In genomic region chr13:99095006-99095405, GRCm38 (mm10) we compare ENCODE assay signal across 22 mouse cellular contexts.
DNase-seq lines count a peak whose midpoint lies in the region; ATAC-seq lines count a peak whose summit lies in the region.
"Had no signal": no experiment of that assay in that cellular context is flagged by ENCODE, and none has a peak within 500 bp of the region (broad histone marks: within the 10 kb centered on the region; RNA-seq: fewer than 3 reads in every experiment).

No protein-coding gene starts in this region.

- H3K4me3 ChIP-seq in heart, embryonic 11.5 days (ENCODE audit: low read depth, low read length) = no peak overlapping the region
- no peak overlapping the region for H3K4me3 ChIP-seq in midbrain, embryonic 11.5 days (ENCODE audit: low read depth, low read length)
- H3K4me3 ChIP-seq in midbrain, embryonic 15.5 days = no peak overlapping the region

- WGBS in heart, embryonic 11.5 days (ENCODE audit: insufficient replicate concordance) = 82% methylated on average over 5 of the region's 5 CpGs
- WGBS in midbrain, embryonic 11.5 days = 89% methylated on average over 5 of the region's 5 CpGs
- 93% methylated on average over 5 of the region's 5 CpGs for WGBS in midbrain, embryonic 15.5 days

- peak; percentile 73 for DNase-seq in heart, adult 11 months
- DNase-seq in midbrain, embryonic 11.5 days (ENCODE audit: low spot score, missing footprints) = peak; percentile 60
- DNase-seq in 3T3-L1 (ENCODE audit: low read depth, low spot score) = peak; percentile 26
- DNase-seq in neural tube, embryonic 10.5 days (ENCODE audit: extremely low spot score, low spot score) = no peak
- DNase-seq: adrenal gland, adult 2 months; adrenal gland, adult 8-10 months; adrenal gland, postnatal 10 days; adrenal gland, postnatal 14 days; adrenal gland, postnatal 25 days; adrenal gland, postnatal 36 days; B cell, adult 2 months; cerebellum, adult 11 months; cerebellum, adult 11-12 months; cerebellum, adult 18-20 months; cerebellum, adult 2 months had no signal

- no peak for ATAC-seq in heart, embryonic 11.5 days (replicated peaks; ENCODE audit: insufficient number of reproducible peaks, low FRiP score, low TSS enrichment)
- no peak for ATAC-seq in midbrain, embryonic 11.5 days (ENCODE audit: low FRiP score)
- no peak for ATAC-seq in midbrain, embryonic 15.5 days (replicated peaks)
- ATAC-seq: activated CD4-positive, CD25-positive, alpha-beta regulatory T cell, adult 4 months; CD4-positive, CD25-positive, alpha-beta regulatory T cell, adult 4 months; Patski had no signal

- no peak overlapping the region for H3K9ac ChIP-seq in heart, embryonic 11.5 days (ENCODE audit: low read depth, low read length)
- H3K9ac ChIP-seq in midbrain, embryonic 11.5 days (ENCODE audit: low read length) = no peak overlapping the region
- H3K9ac ChIP-seq in midbrain, embryonic 15.5 days = no peak overlapping the region

- H3K4me2 ChIP-seq in heart, embryonic 11.5 days = no peak overlapping the region
- H3K4me2 ChIP-seq in midbrain, embryonic 11.5 days = no peak overlapping the region
- no peak overlapping the region for H3K4me2 ChIP-seq in midbrain, embryonic 15.5 days

- no peaks in the 10 kb centered on the region for H3K9me3 ChIP-seq in heart, embryonic 11.5 days (replicated peaks; ENCODE audit: control insufficient read depth, low read length)
- H3K9me3 ChIP-seq in midbrain, embryonic 11.5 days (ENCODE audit: control insufficient read depth, low read length) = no peaks in the 10 kb centered on the region
- H3K9me3 ChIP-seq in midbrain, embryonic 15.5 days = no peaks in the 10 kb centered on the region
- H3K9me3 ChIP-seq: G1E had no signal

- H3K27ac ChIP-seq in heart, embryonic 11.5 days (ENCODE audit: low read depth, low read length) = no peak overlapping the region
- no peak overlapping the region for H3K27ac ChIP-seq in midbrain, embryonic 11.5 days (ENCODE audit: low read depth, low read length)
- H3K27ac ChIP-seq in midbrain, embryonic 15.5 days = no peak overlapping the region

- H3K4me1 ChIP-seq in heart, embryonic 11.5 days (ENCODE audit: control insufficient read depth, insufficient read depth, low read length) = peaks cover 12% of the 10 kb centered on the region; the same call in 1 of the 2 replicates
- H3K4me1 ChIP-seq in midbrain, embryonic 11.5 days (ENCODE audit: control insufficient read depth, insufficient read depth, low read length) = peaks cover 6% of the 10 kb centered on the region
- H3K4me1 ChIP-seq in midbrain, embryonic 15.5 days = peaks cover 26% of the 10 kb centered on the region

- no peaks in the 10 kb centered on the region for H3K27me3 ChIP-seq in heart, embryonic 11.5 days (ENCODE audit: control insufficient read depth, insufficient read depth, low read length)
- no peaks in the 10 kb centered on the region for H3K27me3 ChIP-seq in midbrain, embryonic 11.5 days (ENCODE audit: control insufficient read depth, insufficient read depth, low read length)
- H3K27me3 ChIP-seq in midbrain, embryonic 15.5 days (replicated peaks) = no peaks in the 10 kb centered on the region
- H3K27me3 ChIP-seq: CH12.LX, Patski had no signal

- no peaks in the 10 kb centered on the region for H3K36me3 ChIP-seq in heart, embryonic 11.5 days (ENCODE audit: control insufficient read depth, insufficient read depth, low read length)
- no peaks in the 10 kb centered on the region for H3K36me3 ChIP-seq in midbrain, embryonic 11.5 days (ENCODE audit: control insufficient read depth, insufficient read depth, low read length)
- no peaks in the 10 kb centered on the region for H3K36me3 ChIP-seq in midbrain, embryonic 15.5 days (replicated peaks)
- H3K36me3 ChIP-seq: G1E had no signal
